Mouse (Mus musculus) MEL (cell line): ENCODE data around the gene Tssk4. TPM values are rescaled to one million over a fixed set of nuclear protein-coding genes. Genes with fewer than 3 reads are reported as not detected.

Source experiments
- DNase-seq: peaks from one replicate; pipeline ENCODE4 v3.0.0; 2011; ENCODE audit warnings: low read depth, low spot score
- H3K27ac ChIP-seq: 2 replicates; pipeline ENCODE4 v1.5.1; 2012; ENCODE audit warnings: low read depth, mild to moderate bottlenecking, control low read depth, low read length, moderate library complexity; ENCODE audit not compliant: control insufficient read depth
- H3K27me3 ChIP-seq, 2 experiments: fragments of 150-350 bp in 1 of 2; sonication (generic) in 1 of 2; 2 replicates each; pipeline ENCODE4 v1.6.1; 2012; ENCODE audit warnings: low read length in 2 of 2, mild to moderate bottlenecking in 2 of 2, improper control_type of control experiment in 1 of 2, moderate library complexity in 1 of 2; ENCODE audit not compliant: insufficient read depth in 2 of 2, control insufficient read depth in 1 of 2
- H3K36me3 ChIP-seq, 2 experiments: 2 replicates each; pipeline ENCODE4 v1.6.1; 2012 to 2014; ENCODE audit warnings: low read length in 2 of 2, improper control_type of control experiment in 1 of 2, inconsistent platforms in 1 of 2, mild to moderate bottlenecking in 1 of 2; ENCODE audit not compliant: insufficient read depth in 2 of 2, control insufficient read depth in 1 of 2
- H3K4me1 ChIP-seq, 2 experiments: fragments of 150-350 bp in 1 of 2; sonication (generic) in 1 of 2; 2 replicates each; pipeline ENCODE4 v1.6.1; 2012; ENCODE audit warnings: low read length in 2 of 2, improper control_type of control experiment in 1 of 2, mild to moderate bottlenecking in 1 of 2; ENCODE audit not compliant: insufficient read depth in 2 of 2, control insufficient read depth in 1 of 2
- H3K4me3 ChIP-seq, 2 experiments: fragments of 150-350 bp in 1 of 2; sonication (generic) in 1 of 2; 2 replicates each; pipeline ENCODE4 v1.5.1; 2012; ENCODE audit warnings: low read depth in 2 of 2, low read length in 2 of 2, mild to moderate bottlenecking in 2 of 2, moderate library complexity in 2 of 2, control low read depth in 1 of 2, improper control_type of control experiment in 1 of 2; ENCODE audit not compliant: control insufficient read depth in 1 of 2, insufficient read depth in 1 of 2
- H3K79me2 ChIP-seq: 2 replicates; pipeline ENCODE4 v1.6.1; 2012; ENCODE audit warnings: mild to moderate bottlenecking, low read length, moderate library complexity; ENCODE audit not compliant: control insufficient read depth, poor library complexity, insufficient read depth
- H3K9ac ChIP-seq: 2 replicates; pipeline ENCODE4 v1.6.1; 2012; ENCODE audit warnings: low read depth, mild to moderate bottlenecking, control low read depth, low read length, moderate library complexity; ENCODE audit not compliant: control insufficient read depth, poor library complexity, severe bottlenecking
- H3K9me3 ChIP-seq: fragments of 150-350 bp; sonication (generic); replicated peaks from 2 replicates; pipeline ENCODE4 v1.6.1; 2012; ENCODE audit warnings: mild to moderate bottlenecking, low read length, improper control_type of control experiment, moderate library complexity; ENCODE audit not compliant: insufficient read depth
- BHLHE40 ChIP-seq: IDR thresholded peaks from 2 replicates; pipeline ENCODE4 v1.6.1; 2012; ENCODE audit warnings: low read depth, mild to moderate bottlenecking, inconsistent platforms, low read length, improper control_type of control experiment, borderline replicate concordance
- CHD1 ChIP-seq: IDR thresholded peaks from 2 replicates; pipeline ENCODE4 v1.6.1; 2012; ENCODE audit warnings: low read depth, mild to moderate bottlenecking, inconsistent platforms, low read length, improper control_type of control experiment
- CHD2 ChIP-seq: IDR thresholded peaks from 2 replicates; pipeline ENCODE4 v1.6.1; 2011; ENCODE audit warnings: low read length, improper control_type of control experiment
- CTCF ChIP-seq, 3 experiments: IDR thresholded peaks in 2 of 3; conservative IDR thresholded peaks in 1 of 3; 2 replicates each; pipeline ENCODE4 v1.5.1; 2011 to 2012; ENCODE audit warnings: low read length in 3 of 3, low read depth in 2 of 3, mild to moderate bottlenecking in 2 of 3, improper control_type of control experiment in 1 of 3, inconsistent platforms in 1 of 3, mixed read lengths in 1 of 3, moderate library complexity in 1 of 3; ENCODE audit not compliant: control insufficient read depth in 1 of 3, insufficient read depth in 1 of 3, poor library complexity in 1 of 3, severe bottlenecking in 1 of 3
- E2F4 ChIP-seq: IDR thresholded peaks from 2 replicates; pipeline ENCODE4 v1.6.1; 2011; ENCODE audit warnings: low read depth, low read length, improper control_type of control experiment, borderline replicate concordance
- ELF1 ChIP-seq: IDR thresholded peaks from 2 replicates; pipeline ENCODE4 v1.6.1; 2014; ENCODE audit warnings: low read depth, mild to moderate bottlenecking, inconsistent platforms, low read length, improper control_type of control experiment, moderate library complexity
- EP300 ChIP-seq, 2 experiments: IDR thresholded peaks; 2 replicates each; pipeline ENCODE4 v1.6.1; 2011; ENCODE audit warnings: improper control_type of control experiment in 2 of 2, low read length in 2 of 2, low read depth in 1 of 2, mild to moderate bottlenecking in 1 of 2
- ETS1 ChIP-seq: IDR thresholded peaks from 2 replicates; pipeline ENCODE4 v1.6.1; 2012; ENCODE audit warnings: low read depth, mild to moderate bottlenecking, inconsistent platforms, low read length, improper control_type of control experiment, moderate library complexity
- GABPA ChIP-seq: IDR thresholded peaks from 2 replicates; pipeline ENCODE4 v1.6.1; 2012; ENCODE audit warnings: low read depth, mild to moderate bottlenecking, inconsistent platforms, low read length, improper control_type of control experiment, moderate library complexity
- GATA1 ChIP-seq: IDR thresholded peaks from 2 replicates; pipeline ENCODE4 v1.6.1; 2011; ENCODE audit warnings: low read depth, low read length, improper control_type of control experiment
- JUND ChIP-seq: IDR thresholded peaks from 2 replicates; pipeline ENCODE4 v1.6.1; 2011; ENCODE audit warnings: low read depth, mild to moderate bottlenecking, improper control_type of control experiment, low read length
- KAT2A ChIP-seq: conservative IDR thresholded peaks from 2 replicates; pipeline ENCODE4 v1.6.1; 2012; ENCODE audit warnings: low read depth, low read length, improper control_type of control experiment, inconsistent platforms
- MAFK ChIP-seq: IDR thresholded peaks from 2 replicates; pipeline ENCODE4 v1.6.1; 2011; ENCODE audit warnings: low read depth, mild to moderate bottlenecking, low read length, improper control_type of control experiment, borderline replicate concordance
- MAX ChIP-seq: IDR thresholded peaks from 2 replicates; pipeline ENCODE4 v1.6.1; 2011; ENCODE audit warnings: low read length, improper control_type of control experiment
- MAZ ChIP-seq: IDR thresholded peaks from 2 replicates; pipeline ENCODE4 v1.6.1; 2012; ENCODE audit warnings: low read depth, mild to moderate bottlenecking, inconsistent platforms, low read length, improper control_type of control experiment
- MEF2A ChIP-seq: IDR thresholded peaks from 2 replicates; pipeline ENCODE4 v1.6.1; 2014; ENCODE audit warnings: low read depth, mild to moderate bottlenecking, inconsistent platforms, low read length, improper control_type of control experiment; ENCODE audit not compliant: poor library complexity, insufficient replicate concordance, severe bottlenecking; ENCODE audit errors: extremely low read depth
- MXI1 ChIP-seq: IDR thresholded peaks from 2 replicates; pipeline ENCODE4 v1.6.1; 2011; ENCODE audit warnings: mild to moderate bottlenecking, low read depth, low read length, improper control_type of control experiment
- MYB ChIP-seq: IDR thresholded peaks from 2 replicates; pipeline ENCODE4 v1.6.1; 2011; ENCODE audit warnings: mild to moderate bottlenecking, low read depth, low read length, improper control_type of control experiment
- NELFE ChIP-seq: IDR thresholded peaks from 2 replicates; pipeline ENCODE4 v1.6.1; 2011; ENCODE audit warnings: low read depth, low read length, improper control_type of control experiment
- NRF1 ChIP-seq: IDR thresholded peaks from 2 replicates; pipeline ENCODE4 v1.6.1; 2014; ENCODE audit warnings: low read depth, mild to moderate bottlenecking, inconsistent platforms, low read length, improper control_type of control experiment, moderate library complexity; ENCODE audit not compliant: poor library complexity, insufficient read depth, severe bottlenecking
- POLR2A ChIP-seq, 2 experiments: IDR thresholded peaks; 2 replicates each; pipeline ENCODE4 v1.6.1; 2011 to 2012; ENCODE audit warnings: low read length in 2 of 2, mild to moderate bottlenecking in 2 of 2, control low read depth in 1 of 2, improper control_type of control experiment in 1 of 2, low read depth in 1 of 2, moderate library complexity in 1 of 2; ENCODE audit not compliant: control insufficient read depth in 1 of 2, insufficient read depth in 1 of 2, poor library complexity in 1 of 2
- POLR2AphosphoS2 ChIP-seq: IDR thresholded peaks from 2 replicates; pipeline ENCODE4 v1.6.1; 2011; ENCODE audit warnings: low read length, improper control_type of control experiment
- POLR2AphosphoS5 ChIP-seq: IDR thresholded peaks from 2 replicates; pipeline ENCODE4 v1.6.1; 2012; ENCODE audit warnings: low read depth, borderline replicate concordance, mild to moderate bottlenecking, inconsistent platforms, low read length, moderate library complexity, mixed read lengths
- RAD21 ChIP-seq: IDR thresholded peaks from 2 replicates; pipeline ENCODE4 v1.6.1; 2011; ENCODE audit warnings: mild to moderate bottlenecking, low read depth, low read length, improper control_type of control experiment
- RCOR1 ChIP-seq: IDR thresholded peaks from 2 replicates; pipeline ENCODE4 v1.6.1; 2012; ENCODE audit warnings: low read depth, mild to moderate bottlenecking, inconsistent platforms, low read length, improper control_type of control experiment
- SIN3A ChIP-seq: IDR thresholded peaks from 2 replicates; pipeline ENCODE4 v1.6.1; 2012; ENCODE audit warnings: low read length, improper control_type of control experiment, inconsistent platforms
- SMC3 ChIP-seq: IDR thresholded peaks from 2 replicates; pipeline ENCODE4 v1.6.1; 2011; ENCODE audit warnings: low read depth, low read length, improper control_type of control experiment
- TAL1 ChIP-seq: IDR thresholded peaks from 2 replicates; pipeline ENCODE4 v1.6.1; 2012; ENCODE audit warnings: mild to moderate bottlenecking, inconsistent platforms, low read length, moderate library complexity, mixed read lengths
- TBP ChIP-seq: IDR thresholded peaks from 2 replicates; pipeline ENCODE4 v1.8.0; 2011; ENCODE audit warnings: low read depth, low read length, improper control_type of control experiment
- TCF12 ChIP-seq: IDR thresholded peaks from 2 replicates; pipeline ENCODE4 v1.6.1; 2014; ENCODE audit warnings: low read depth, mild to moderate bottlenecking, inconsistent platforms, low read length, improper control_type of control experiment, moderate library complexity
- UBTF ChIP-seq: IDR thresholded peaks from 2 replicates; pipeline ENCODE4 v1.6.1; 2012; ENCODE audit warnings: low read depth, mild to moderate bottlenecking, inconsistent platforms, low read length, improper control_type of control experiment, moderate library complexity, borderline replicate concordance; ENCODE audit not compliant: insufficient read depth
- USF1 ChIP-seq: IDR thresholded peaks from 2 replicates; pipeline ENCODE4 v1.6.1; 2014; ENCODE audit warnings: low read depth, mild to moderate bottlenecking, inconsistent platforms, low read length, improper control_type of control experiment, moderate library complexity
- USF2 ChIP-seq, 2 experiments: IDR thresholded peaks; 2 replicates each; pipeline ENCODE4 v1.6.1; 2011 to 2012; ENCODE audit warnings: improper control_type of control experiment in 2 of 2, low read length in 2 of 2, borderline replicate concordance in 1 of 2, inconsistent platforms in 1 of 2, low read depth in 1 of 2, mild to moderate bottlenecking in 1 of 2; ENCODE audit not compliant: insufficient read depth in 1 of 2
- ZC3H11A ChIP-seq: IDR thresholded peaks from 2 replicates; pipeline ENCODE4 v1.6.1; 2012; ENCODE audit warnings: low read depth, mild to moderate bottlenecking, inconsistent platforms, low read length, improper control_type of control experiment
- ZKSCAN1 ChIP-seq: IDR thresholded peaks from 2 replicates; pipeline ENCODE4 v1.6.1; 2012; ENCODE audit warnings: low read depth, mild to moderate bottlenecking, inconsistent platforms, low read length, improper control_type of control experiment, moderate library complexity
- ZNF384 ChIP-seq: IDR thresholded peaks from 2 replicates; pipeline ENCODE4 v1.6.1; 2012; ENCODE audit warnings: low read depth, mild to moderate bottlenecking, inconsistent platforms, low read length, improper control_type of control experiment
- polyA plus RNA-seq, 2 experiments: library from polyadenylated mRNA; stranded (reverse) in 1 of 2; unstranded in 1 of 2; fragments of >175 nt in 1 of 2; fragments of >200 nt in 1 of 2; gene quantifications; 2 replicates each; pipeline versions ENCODE4 v1.2.1 to v1.2.4; 2012; ENCODE audit warnings: low replicate concordance in 2 of 2, low read depth in 1 of 2; ENCODE audit not compliant: insufficient read length in 2 of 2, insufficient read depth in 1 of 2, missing spikeins in 1 of 2
- total RNA-seq: library from RNA; depleted of rRNA; stranded (reverse); fragments of 300-350 nt; gene quantifications from 2 replicates; pipeline ENCODE4 v1.2.3, GENCODE M21; 2012

The Tssk4 gene
- total and polyA plus RNA-seq, 3 experiments = 0.08 to 0.40 TPM; not detected in 1

- H3K9me3 ChIP-seq = no peaks in the 10 kb centered on the region
- no peaks in the 10 kb centered on the region for H3K27me3 ChIP-seq
- DNase-seq = peak; percentile 91
- no peaks in the 10 kb centered on the region; the same call in 1 of the 2 replicates for H3K79me2 ChIP-seq
- H3K4me1 ChIP-seq = peaks cover 3 to 14% of the 10 kb centered on the region in 2 experiments
- peak within 1 kb of the TSS; percentile 69 to 89 for H3K4me3 ChIP-seq
- H3K9ac ChIP-seq = peak within 1 kb of the TSS; percentile 67
- H3K27ac ChIP-seq = peak within 1 kb of the TSS; percentile 85
- H3K36me3 ChIP-seq = peaks cover 3 to 11% of the 10 kb centered on the region in 2 experiments; a peak in 3 of 4 replicates
- TF ChIP-seq ELF1 (no peak), MAFK (no peak), POLR2A (IDR thresholded peaks at IDR 0.05; ENCODE audit: control insufficient read depth in 1 of 2, insufficient read depth in 1 of 2, low read depth in 1 of 2, low read length in 2 of 2, poor library complexity in 1 of 2) (peak; percentile 26 to 64; a peak in 2 of 4 replicates), TCF12 (peak; percentile 19; the same call in 1 of the 2 replicates), TAL1 (no peak), JUND (no peak), SMC3 (no peak), GABPA (no peak; the same call in 1 of the 2 replicates), MYB (no peak), EP300 (IDR thresholded peaks at IDR 0.05; ENCODE audit: low read depth in 1 of 2, low read length in 2 of 2) (peak in 1 of 2 experiments; percentile 24; a peak in 1 of 4 replicates), KAT2A (no peak; the same call in 1 of the 2 replicates), MAX (0 out of 2 replicates have a peak, but pooled peaks have one; percentile 15), MAZ (no peak), BHLHE40 (no peak), MEF2A (no peak), USF1 (no peak), RAD21 (no peak), ZC3H11A (no peak), CHD2 (no peak), MXI1 (peak; percentile 72), SIN3A (peak; percentile 75), NRF1 (no peak), ZKSCAN1 (no peak), TBP (peak; percentile 52), POLR2AphosphoS2 (no peak; the same call in 1 of the 2 replicates), ETS1 (no peak; the same call in none of the 2 replicates), NELFE (peak; percentile 63), POLR2AphosphoS5 (no peak), UBTF (peak; percentile 65; the same call in 1 of the 2 replicates), CTCF (IDR thresholded peaks at IDR 0.05 in 2 of 3, conservative IDR thresholded peaks at IDR 0.05 in 1 of 3; ENCODE audit: control insufficient read depth in 1 of 3, insufficient read depth in 1 of 3, low read depth in 2 of 3, low read length in 3 of 3, poor library complexity in 1 of 3, severe bottlenecking in 1 of 3) (peak in 2 of 3 experiments; percentile 65; a peak in 4 of 6 replicates), CHD1 (no peak), ZNF384 (no peak), USF2 (IDR thresholded peaks at IDR 0.05; ENCODE audit: borderline replicate concordance in 1 of 2, insufficient read depth in 1 of 2, low read depth in 1 of 2, low read length in 2 of 2) (no peak), RCOR1 (peak; percentile 39), E2F4 (no peak), GATA1 (peak; percentile 30; the same call in 1 of the 2 replicates)
Observed at GRCm38 (mm10) chr14:55659960-55660573, 10.1 kb downstream of the Tssk4 start, which contains the start of gene Mdp1. Gene Mdp1, minus strand, starts transcription at chr14:55660508.
